Mouse (Mus musculus) embryonic fibroblast, embryonic 13.5 days (primary cell): ENCODE measurements around the gene Tmem44.

ENCODE experiments used
- CTCF ChIP-seq: IDR thresholded peaks from 2 replicates; pipeline ENCODE4 v1.5.1; 2011; ENCODE audit warnings: mild to moderate bottlenecking, control low read depth, low read length, moderate library complexity, borderline replicate concordance; ENCODE audit not compliant: insufficient read depth
- POLR2A ChIP-seq: IDR thresholded peaks from 2 replicates; pipeline ENCODE4 v1.6.1; 2011; ENCODE audit warnings: low read depth, mild to moderate bottlenecking, control low read depth, low read length, moderate library complexity

- TF ChIP-seq POLR2A: no peak
- no peak for TF ChIP-seq CTCF
Measured at GRCm38 (mm10) chr16:30524481-30524880, 26.2 kb downstream of the Tmem44 start.
